Mouse (Mus musculus) liver, embryonic 16.5 days (tissue): ENCODE data around the gene Sh3bgr. TPM values are rescaled to one million over a fixed set of nuclear protein-coding genes. Genes with fewer than 3 reads are reported as not detected.
A peak's percentile ranks its signal among the peaks of the same experiment; 100 is the strongest.

Experiments used
- ATAC-seq: fragments of 200-750 bp; cut with Nextera tagmentation; 2 replicates; pipeline ENCODE4 v1.8.0; 2017; ENCODE audit warnings: low read depth, mild to moderate bottlenecking, moderate number of reproducible peaks, moderate library complexity
- H3K27ac ChIP-seq: fragments of 300-500 bp; sonication (generic); 2 replicates; pipeline ENCODE4 v1.5.1; 2014; ENCODE audit warnings: mild to moderate bottlenecking, low read length
- H3K27me3 ChIP-seq: fragments of 300-500 bp; sonication (generic); 2 replicates; pipeline ENCODE4 v1.6.1; 2014; ENCODE audit warnings: low read depth, low read length, mixed read lengths; ENCODE audit not compliant: control insufficient read depth, insufficient read depth
- H3K36me3 ChIP-seq: fragments of 300-500 bp; sonication (generic); 2 replicates; pipeline ENCODE4 v1.6.1; 2014; ENCODE audit warnings: mild to moderate bottlenecking; ENCODE audit not compliant: control insufficient read depth, insufficient read depth
- H3K4me1 ChIP-seq: fragments of 300-500 bp; sonication (generic); 2 replicates; pipeline ENCODE4 v1.6.1; 2014; ENCODE audit warnings: low read depth, low read length, mixed read lengths; ENCODE audit not compliant: control insufficient read depth
- H3K4me2 ChIP-seq: fragments of 300-500 bp; sonication (generic); 2 replicates; pipeline ENCODE4 v1.6.1; 2014; ENCODE audit warnings: low read depth, low read length, mixed read lengths
- H3K4me3 ChIP-seq: fragments of 300-500 bp; sonication (generic); 2 replicates; pipeline ENCODE4 v1.5.1; 2014; ENCODE audit warnings: low read depth, mild to moderate bottlenecking, low read length
- H3K9ac ChIP-seq: fragments of 300-500 bp; sonication (generic); 2 replicates; pipeline ENCODE4 v1.6.1; 2014; ENCODE audit warnings: low read depth, low read length
- H3K9me3 ChIP-seq: fragments of 300-500 bp; sonication (generic); replicated peaks from 2 replicates; pipeline ENCODE4 v1.6.1; 2016; ENCODE audit warnings: low read length; ENCODE audit not compliant: control insufficient read depth
- WGBS: fragments of 180-500 bp; shearing (Covaris S2); extraction: QIAGEN DNeasy Blood & Tissue Kit; methylation state at CpG from one replicate; pipeline ENCODE4 v1.1.7; 2014; ENCODE audit not compliant: insufficient replicate concordance; 5-methylcytosine and 5-hydroxymethylcytosine counted together
- polyA plus RNA-seq: library from polyadenylated mRNA; unstranded; fragments of >200 nt; fragmentation: Nextera tagmentation; extraction: Ambion mirVana; gene quantifications from 2 replicates; pipeline ENCODE4 v1.2.1, GENCODE M21; 2015

Sh3bgr gene
- polyA plus RNA-seq: 0.64 and 1.3 TPM in 2 replicates

GRCm38 (mm10) chr16:96199913-96200701 lies at the start of gene Sh3bgr:
Gene Sh3bgr, plus strand, starts transcription at chr16:96200450.
- Histone ChIP-seq H3K4me3 (peak within 1 kb of the TSS; percentile 20; the same call in 1 of the 2 replicates), H3K9me3 (no peaks in the 10 kb centered on the region), H3K36me3 (no peaks in the 10 kb centered on the region), H3K27me3 (no peaks in the 10 kb centered on the region), H3K4me2 (peak within 1 kb of the TSS; percentile 41), H3K9ac (no peak within 1 kb of the TSS; the same call in 1 of the 2 replicates), H3K4me1 (no peaks in the 10 kb centered on the region; the same call in 1 of the 2 replicates), H3K27ac (no peak within 1 kb of the TSS)
- 8% methylated on average over 20 of the region's 20 CpGs for WGBS
- peak; percentile 75 for ATAC-seq

GRCm38 (mm10) chr16:96150995-96151394 lies 49.3 kb upstream of the Sh3bgr start:
- H3K9ac ChIP-seq: no peak overlapping the region
- no peak overlapping the region for H3K4me3 ChIP-seq
- ATAC-seq: no peak
- H3K36me3 ChIP-seq: no peaks in the 10 kb centered on the region
- no peak overlapping the region for H3K4me2 ChIP-seq
- 59% methylated on average over 4 of the region's 4 CpGs for WGBS
- H3K27me3 ChIP-seq: no peaks in the 10 kb centered on the region
- no peaks in the 10 kb centered on the region for H3K9me3 ChIP-seq
- H3K27ac ChIP-seq: no peak overlapping the region
- peaks cover 3% of the 10 kb centered on the region for H3K4me1 ChIP-seq

GRCm38 (mm10) chr16:96151551-96151950 lies 48.7 kb upstream of the Sh3bgr start:
- H3K4me3 ChIP-seq: no peak overlapping the region
- no peaks in the 10 kb centered on the region for H3K27me3 ChIP-seq
- no peaks in the 10 kb centered on the region for H3K9me3 ChIP-seq
- H3K36me3 ChIP-seq: no peaks in the 10 kb centered on the region
- H3K4me2 ChIP-seq: no peak overlapping the region
- H3K9ac ChIP-seq: no peak overlapping the region
- H3K27ac ChIP-seq: no peak overlapping the region
- ATAC-seq: peak; percentile 52
- no peaks in the 10 kb centered on the region; the same call in 1 of the 2 replicates for H3K4me1 ChIP-seq
- WGBS: 22% methylated on average over 9 of the region's 9 CpGs

GRCm38 (mm10) chr16:96154476-96154875 lies 45.8 kb upstream of the Sh3bgr start:
- no peaks in the 10 kb centered on the region for H3K36me3 ChIP-seq
- no peaks in the 10 kb centered on the region for H3K27me3 ChIP-seq
- no peak overlapping the region for H3K27ac ChIP-seq
- WGBS: 71% methylated on average over 2 of the region's 2 CpGs
- no peak overlapping the region for H3K4me3 ChIP-seq
- ATAC-seq: no peak
- H3K4me2 ChIP-seq: no peak overlapping the region
- H3K9ac ChIP-seq: no peak overlapping the region
- H3K9me3 ChIP-seq: no peaks in the 10 kb centered on the region
- no peaks in the 10 kb centered on the region; the same call in 1 of the 2 replicates for H3K4me1 ChIP-seq

DNA sequence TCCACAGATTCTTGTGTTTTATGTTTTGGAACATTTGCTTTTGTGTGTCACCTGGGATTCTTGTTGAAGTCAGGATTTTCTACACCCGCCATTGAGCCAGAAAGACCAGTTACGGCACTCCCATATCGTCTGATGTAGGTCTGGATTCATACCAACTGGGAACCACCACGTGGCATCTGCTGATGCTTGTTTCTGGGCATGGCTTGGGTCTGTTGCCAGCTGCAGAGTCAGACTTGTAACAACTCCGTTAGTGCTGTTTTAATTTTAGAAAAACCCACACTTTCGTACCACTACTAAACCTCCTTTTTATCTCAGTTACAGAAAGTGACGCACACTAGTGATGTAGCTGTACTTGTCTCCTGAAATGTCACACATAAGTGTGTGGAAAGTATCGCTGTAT lies 44.2 kb upstream of the Sh3bgr start:
- H3K36me3 ChIP-seq: no peaks in the 10 kb centered on the region
- WGBS: 76% methylated on average over 8 of the region's 8 CpGs
- H3K9me3 ChIP-seq: no peaks in the 10 kb centered on the region
- H3K4me2 ChIP-seq: no peak overlapping the region
- no peak overlapping the region for H3K9ac ChIP-seq
- ATAC-seq: no peak
- H3K27ac ChIP-seq: no peak overlapping the region
- no peaks in the 10 kb centered on the region; the same call in 1 of the 2 replicates for H3K4me1 ChIP-seq
- H3K4me3 ChIP-seq: no peak overlapping the region
- no peaks in the 10 kb centered on the region for H3K27me3 ChIP-seq

- Histone ChIP-seq H3K9me3 (no peaks in the 10 kb centered on the region), H3K27ac (no peak overlapping the region), H3K36me3 (no peaks in the 10 kb centered on the region), H3K27me3 (no peaks in the 10 kb centered on the region), H3K9ac (no peak overlapping the region), H3K4me2 (no peak overlapping the region), H3K4me3 (no peak overlapping the region), H3K4me1 (no peaks in the 10 kb centered on the region)
- WGBS: 70% methylated on average over 11 of the region's 11 CpGs
- no peak for ATAC-seq
Measured at GRCm38 (mm10) chr16:96157171-96157570, 43.1 kb upstream of the Sh3bgr start.

- H3K27ac ChIP-seq: no peak overlapping the region
- no peaks in the 10 kb centered on the region for H3K4me1 ChIP-seq
- no peak for ATAC-seq
- peak overlapping the region; percentile 68 for H3K9ac ChIP-seq
- H3K4me2 ChIP-seq: peak overlapping the region; percentile 93
- no peaks in the 10 kb centered on the region for H3K36me3 ChIP-seq
- no peaks in the 10 kb centered on the region for H3K27me3 ChIP-seq
- peak overlapping the region; percentile 64 for H3K4me3 ChIP-seq
- 60% methylated on average over 12 of the region's 12 CpGs for WGBS
- no peaks in the 10 kb centered on the region for H3K9me3 ChIP-seq
Measured at GRCm38 (mm10) chr16:96158511-96159080, 41.7 kb upstream of the Sh3bgr start.

- WGBS: 1% methylated on average over 67 of the region's 67 CpGs
- peak overlapping the region; percentile 68 for H3K9ac ChIP-seq
- H3K4me1 ChIP-seq: no peaks in the 10 kb centered on the region
- ATAC-seq: peak; percentile 72
- H3K27me3 ChIP-seq: no peaks in the 10 kb centered on the region
- no peak overlapping the region for H3K27ac ChIP-seq
- peak overlapping the region; percentile 64 for H3K4me3 ChIP-seq
- H3K9me3 ChIP-seq: no peaks in the 10 kb centered on the region
- peak overlapping the region; percentile 93 for H3K4me2 ChIP-seq
- no peaks in the 10 kb centered on the region for H3K36me3 ChIP-seq
Measured at GRCm38 (mm10) chr16:96159091-96159731, 41.0 kb upstream of the Sh3bgr start.
